Mouse (Mus musculus): ENCODE results near the gene Usp3. TPM values are rescaled to one million over a fixed set of nuclear protein-coding genes. Genes with fewer than 3 reads are reported as not detected.

The Usp3 gene
- polyA plus RNA-seq, 1 experiment, result 8.1 TPM

GRCm38 (mm10) chr9:66571986-66572700, 20.8 kb downstream of the Usp3 start:
- H3K27me3 ChIP-seq (ENCODE audit: control insufficient read depth, insufficient read depth, low read length), result no peaks in the 10 kb centered on the region
- H3K4me3 ChIP-seq (ENCODE audit: control insufficient read depth, low read depth, low read length), result no peak overlapping the region
- no peaks in the 10 kb centered on the region for H3K36me3 ChIP-seq (ENCODE audit: control insufficient read depth, insufficient read depth, low read length)
- H3K27ac ChIP-seq (ENCODE audit: control insufficient read depth, insufficient read depth, low read depth, low read length), result no peak overlapping the region
- H3K4me1 ChIP-seq (ENCODE audit: control insufficient read depth, insufficient read depth, low read length), result peaks cover 2% of the 10 kb centered on the region; the same call in 1 of the 2 replicates
- TF ChIP-seq POLR2A (IDR thresholded peaks at IDR 0.05; ENCODE audit: control insufficient read depth, low read depth, low read length) (no peak), CTCF (IDR thresholded peaks at IDR 0.05; ENCODE audit: control insufficient read depth, insufficient read depth, insufficient replicate concordance, low read depth, low read length) (no peak)

- TF ChIP-seq CTCF (IDR thresholded peaks at IDR 0.05; ENCODE audit: control insufficient read depth, insufficient read depth, insufficient replicate concordance, low read depth, low read length) (no peak), POLR2A (IDR thresholded peaks at IDR 0.05; ENCODE audit: control insufficient read depth, low read depth, low read length) (no peak)
- H3K4me1 ChIP-seq (ENCODE audit: control insufficient read depth, insufficient read depth, low read length), result no peaks in the 10 kb centered on the region
- H3K27me3 ChIP-seq (ENCODE audit: control insufficient read depth, insufficient read depth, low read length), result no peaks in the 10 kb centered on the region
- no peak overlapping the region for H3K27ac ChIP-seq (ENCODE audit: control insufficient read depth, insufficient read depth, low read depth, low read length)
- H3K36me3 ChIP-seq (ENCODE audit: control insufficient read depth, insufficient read depth, low read length), result no peaks in the 10 kb centered on the region
- H3K4me3 ChIP-seq (ENCODE audit: control insufficient read depth, low read depth, low read length), result no peak overlapping the region
These were observed 30.7 kb downstream of the Usp3 start for GRCm38 (mm10) chr9:66562215-66562614.

GRCm38 (mm10) chr9:66561496-66561895, 31.4 kb downstream of the Usp3 start:
- TF ChIP-seq CTCF (IDR thresholded peaks at IDR 0.05; ENCODE audit: control insufficient read depth, insufficient read depth, insufficient replicate concordance, low read depth, low read length) (no peak), POLR2A (IDR thresholded peaks at IDR 0.05; ENCODE audit: control insufficient read depth, low read depth, low read length) (no peak)

GRCm38 (mm10) chr9:66560728-66561127, 32.2 kb downstream of the Usp3 start:
- Histone ChIP-seq H3K27me3 (ENCODE audit: control insufficient read depth, insufficient read depth, low read length) (no peaks in the 10 kb centered on the region), H3K4me1 (ENCODE audit: control insufficient read depth, insufficient read depth, low read length) (no peaks in the 10 kb centered on the region), H3K36me3 (ENCODE audit: control insufficient read depth, insufficient read depth, low read length) (no peaks in the 10 kb centered on the region), H3K4me3 (ENCODE audit: control insufficient read depth, low read depth, low read length) (no peak overlapping the region), H3K27ac (ENCODE audit: control insufficient read depth, insufficient read depth, low read depth, low read length) (no peak overlapping the region)
- TF ChIP-seq POLR2A (IDR thresholded peaks at IDR 0.05; ENCODE audit: control insufficient read depth, low read depth, low read length), result no peak
- TF ChIP-seq CTCF (IDR thresholded peaks at IDR 0.05; ENCODE audit: control insufficient read depth, insufficient read depth, insufficient replicate concordance, low read depth, low read length), result no peak

More at GRCm38 (mm10) chr9:66561496-66561895, 31.4 kb downstream of the Usp3 start:
- no peak overlapping the region for H3K4me3 ChIP-seq (ENCODE audit: control insufficient read depth, low read depth, low read length)
- H3K27ac ChIP-seq (ENCODE audit: control insufficient read depth, insufficient read depth, low read depth, low read length), result no peak overlapping the region
- H3K36me3 ChIP-seq (ENCODE audit: control insufficient read depth, insufficient read depth, low read length), result no peaks in the 10 kb centered on the region
- H3K27me3 ChIP-seq (ENCODE audit: control insufficient read depth, insufficient read depth, low read length), result no peaks in the 10 kb centered on the region
- no peaks in the 10 kb centered on the region for H3K4me1 ChIP-seq (ENCODE audit: control insufficient read depth, insufficient read depth, low read length)

GRCm38 (mm10) chr9:66560295-66560694, 32.6 kb downstream of the Usp3 start:
- Histone ChIP-seq H3K27me3 (ENCODE audit: control insufficient read depth, insufficient read depth, low read length) (no peaks in the 10 kb centered on the region), H3K4me3 (ENCODE audit: control insufficient read depth, low read depth, low read length) (no peak overlapping the region), H3K27ac (ENCODE audit: control insufficient read depth, insufficient read depth, low read depth, low read length) (no peak overlapping the region), H3K36me3 (ENCODE audit: control insufficient read depth, insufficient read depth, low read length) (no peaks in the 10 kb centered on the region), H3K4me1 (ENCODE audit: control insufficient read depth, insufficient read depth, low read length) (no peaks in the 10 kb centered on the region)
- TF ChIP-seq POLR2A (IDR thresholded peaks at IDR 0.05; ENCODE audit: control insufficient read depth, low read depth, low read length) (no peak), CTCF (IDR thresholded peaks at IDR 0.05; ENCODE audit: control insufficient read depth, insufficient read depth, insufficient replicate concordance, low read depth, low read length) (no peak)

- Histone ChIP-seq H3K27ac (ENCODE audit: control insufficient read depth, insufficient read depth, low read depth, low read length) (no peak overlapping the region), H3K36me3 (ENCODE audit: control insufficient read depth, insufficient read depth, low read length) (no peaks in the 10 kb centered on the region), H3K4me1 (ENCODE audit: control insufficient read depth, insufficient read depth, low read length) (no peaks in the 10 kb centered on the region), H3K4me3 (ENCODE audit: control insufficient read depth, low read depth, low read length) (no peak overlapping the region), H3K27me3 (ENCODE audit: control insufficient read depth, insufficient read depth, low read length) (no peaks in the 10 kb centered on the region)
- TF ChIP-seq POLR2A (IDR thresholded peaks at IDR 0.05; ENCODE audit: control insufficient read depth, low read depth, low read length) (no peak), CTCF (IDR thresholded peaks at IDR 0.05; ENCODE audit: control insufficient read depth, insufficient read depth, insufficient replicate concordance, low read depth, low read length) (no peak)
These were observed 34.0 kb downstream of the Usp3 start for GRCm38 (mm10) chr9:66558971-66559370.

- Histone ChIP-seq H3K27ac (ENCODE audit: control insufficient read depth, insufficient read depth, low read depth, low read length) (no peak overlapping the region), H3K36me3 (ENCODE audit: control insufficient read depth, insufficient read depth, low read length) (no peaks in the 10 kb centered on the region)
These were observed 50.2 kb downstream of the Usp3 start for GRCm38 (mm10) chr9:66542785-66543184.

More at GRCm38 (mm10) chr9:66542785-66543184, 50.2 kb downstream of the Usp3 start:
- no peaks in the 10 kb centered on the region for H3K27me3 ChIP-seq (ENCODE audit: control insufficient read depth, insufficient read depth, low read length)
- no peak overlapping the region for H3K4me3 ChIP-seq (ENCODE audit: control insufficient read depth, low read depth, low read length)
- TF ChIP-seq CTCF (IDR thresholded peaks at IDR 0.05; ENCODE audit: control insufficient read depth, insufficient read depth, insufficient replicate concordance, low read depth, low read length) (no peak), POLR2A (IDR thresholded peaks at IDR 0.05; ENCODE audit: control insufficient read depth, low read depth, low read length) (no peak)
- no peaks in the 10 kb centered on the region for H3K4me1 ChIP-seq (ENCODE audit: control insufficient read depth, insufficient read depth, low read length)
